ENCODE assay signal across 16 mouse cellular contexts in genomic region chr7:46834994-46835610, GRCm38 (mm10). TPM values are rescaled to one million over a fixed set of nuclear protein-coding genes. Genes with fewer than 3 reads are reported as not detected.
A peak's percentile ranks its signal among the peaks of the same experiment; 100 is the strongest.
DNase-seq lines count a peak whose midpoint lies in the region; ATAC-seq and TF ChIP-seq lines count a peak whose summit lies in the region.
"Had no signal": no experiment of that assay in that cellular context is flagged by ENCODE, and none has a peak within 500 bp of the region (broad histone marks: within the 10 kb centered on the region; RNA-seq: fewer than 3 reads in every experiment).

No protein-coding gene starts in this region.

- no peaks in the 10 kb centered on the region for H3K36me3 ChIP-seq in midbrain, embryonic 10.5 days
- H3K36me3 ChIP-seq in midbrain, embryonic 16.5 days (ENCODE audit: control insufficient read depth, insufficient read depth, low read length): no peaks in the 10 kb centered on the region
- H3K36me3 ChIP-seq in embryonic facial prominence, embryonic 14.5 days (ENCODE audit: control insufficient read depth, insufficient read depth, low read length): no peaks in the 10 kb centered on the region
- H3K36me3 ChIP-seq: liver, embryonic 15.5 days had no signal

- intact Hi-C loops in gastrocnemius, adult 2 months (cut with DNase I): no loop called here
- intact Hi-C loops in heart, postnatal 14 days (cut with DNase I): no loop called here

- peaks cover 48% of the 10 kb centered on the region for H3K4me1 ChIP-seq in midbrain, embryonic 10.5 days
- H3K4me1 ChIP-seq in midbrain, embryonic 16.5 days (ENCODE audit: control insufficient read depth, insufficient read depth, low read length): peaks cover 9% of the 10 kb centered on the region
- H3K4me1 ChIP-seq in embryonic facial prominence, embryonic 14.5 days (ENCODE audit: control insufficient read depth, insufficient read depth, low read length): peaks cover 24% of the 10 kb centered on the region

- no peaks in the 10 kb centered on the region for H3K9me3 ChIP-seq in midbrain, embryonic 10.5 days (replicated peaks)
- no peaks in the 10 kb centered on the region for H3K9me3 ChIP-seq in midbrain, embryonic 16.5 days (replicated peaks; ENCODE audit: control insufficient read depth, low read length, poor library complexity, severe bottlenecking)
- no peaks in the 10 kb centered on the region for H3K9me3 ChIP-seq in embryonic facial prominence, embryonic 14.5 days (ENCODE audit: control insufficient read depth, low read length)
- H3K9me3 ChIP-seq: liver, embryonic 15.5 days had no signal

- no peak overlapping the region for H3K4me3 ChIP-seq in gastrocnemius, adult 2 months
- H3K4me3 ChIP-seq in midbrain, embryonic 10.5 days: no peak overlapping the region
- no peak overlapping the region for H3K4me3 ChIP-seq in midbrain, embryonic 16.5 days (ENCODE audit: low read depth, low read length)
- H3K4me3 ChIP-seq in embryonic facial prominence, embryonic 14.5 days (ENCODE audit: low read depth, low read length): no peak overlapping the region
- H3K4me3 ChIP-seq: heart, adult 2 months; liver, embryonic 15.5 days had no signal

- no peak for DNase-seq in gastrocnemius, adult 2 months
- DNase-seq in gastrocnemius, postnatal 4 days (ENCODE audit: low spot score in 2 of 2): no peak
- DNase-seq in midbrain, embryonic 10.5 days (ENCODE audit: low spot score): no peak
- DNase-seq in embryonic facial prominence, embryonic 14.5 days (ENCODE audit: low spot score): peak; percentile 34
- DNase-seq in retina, embryonic 14.5 days (ENCODE audit: low spot score): peak; percentile 68
- no peak for DNase-seq in spleen, postnatal 36 days (ENCODE audit: low spot score in 2 of 2)
- no peak for DNase-seq in heart, postnatal 14 days
- DNase-seq: adrenal gland, adult 8-10 months; heart, adult 2 months; right cerebral cortex, postnatal 14 days; thymus, postnatal 25 days had no signal

- H3K27me3 ChIP-seq in midbrain, embryonic 10.5 days (ENCODE audit: low read depth, poor library complexity, severe bottlenecking): 0 out of 2 replicates have a peak, but pooled peaks cover 8% of the 10 kb centered on the region
- H3K27me3 ChIP-seq in midbrain, embryonic 16.5 days (ENCODE audit: control insufficient read depth, insufficient read depth, low read depth, low read length): no peaks in the 10 kb centered on the region
- H3K27me3 ChIP-seq in embryonic facial prominence, embryonic 14.5 days (replicated peaks; ENCODE audit: control insufficient read depth, insufficient read depth, low read length): no peaks in the 10 kb centered on the region
- H3K27me3 ChIP-seq: liver, embryonic 15.5 days had no signal

- TF ChIP-seq CTCF in gastrocnemius, adult 2 months (IDR thresholded peaks at IDR 0.05): no peak

- peak overlapping the region; percentile 24; the same call in 1 of the 2 replicates for H3K27ac ChIP-seq in gastrocnemius, adult 2 months
- H3K27ac ChIP-seq in midbrain, embryonic 10.5 days (replicated peaks): peak overlapping the region; percentile 50; the same call in 1 of the 2 replicates
- no peak overlapping the region for H3K27ac ChIP-seq in midbrain, embryonic 16.5 days (ENCODE audit: low read length)
- H3K27ac ChIP-seq in embryonic facial prominence, embryonic 14.5 days (replicated peaks; ENCODE audit: low read depth, low read length): no peak overlapping the region
- H3K27ac ChIP-seq: heart, adult 2 months had no signal

- ATAC-seq in midbrain, embryonic 16.5 days: no peak
- ATAC-seq in embryonic facial prominence, embryonic 14.5 days (ENCODE audit: low read depth): no peak

- H3K4me2 ChIP-seq in midbrain, embryonic 16.5 days (ENCODE audit: low read length): no peak overlapping the region
- no peak overlapping the region for H3K4me2 ChIP-seq in embryonic facial prominence, embryonic 14.5 days (ENCODE audit: low read depth, low read length)
- H3K4me2 ChIP-seq: liver, embryonic 15.5 days had no signal

- H3K9ac ChIP-seq in midbrain, embryonic 16.5 days (ENCODE audit: low read depth, low read length): no peak overlapping the region
- H3K9ac ChIP-seq in embryonic facial prominence, embryonic 14.5 days (ENCODE audit: low read depth, low read length): no peak overlapping the region
- H3K9ac ChIP-seq: liver, embryonic 15.5 days had no signal

- 20% methylated on average over 14 of the region's 14 CpGs for WGBS in midbrain, embryonic 10.5 days
- 21% methylated on average over 13 of the region's 14 CpGs for WGBS in midbrain, embryonic 16.5 days
- WGBS in embryonic facial prominence, embryonic 14.5 days: 27% methylated on average over 10 of the region's 14 CpGs

RNA-seq across cellular contexts. Expression of gene Ldha, which starts 6.2 kb away (rescaled TPM):
- total RNA-seq in gastrocnemius, adult 2 months (2021): 1,000 to 10,000 TPM; 2,441 to 2,897 TPM
- 1,000 to 10,000 TPM; 1,563 to 1,575 TPM for total RNA-seq in gastrocnemius, postnatal 4 days (2021)
- polyA plus RNA-seq in midbrain, embryonic 10.5 days (2016; fragmentation: Nextera tagmentation; extraction: Ambion mirVana): 2,560 and 3,667 TPM in 2 replicates
- 596 and 701 TPM in 2 replicates for polyA plus RNA-seq in midbrain, embryonic 16.5 days (2015; fragmentation: Nextera tagmentation; extraction: Ambion mirVana)
- 1,559 and 1,681 TPM in 2 replicates for polyA plus RNA-seq in embryonic facial prominence, embryonic 14.5 days (2014; fragmentation: Nextera tagmentation; extraction: Ambion mirVana)
- 100 to 1,000 TPM; 746 to 778 TPM for total RNA-seq in heart, postnatal 14 days (2021)

RNA-seq across cellular contexts. Expression of gene Ldhc, which starts 25.9 kb away (rescaled TPM):
- not detected for total RNA-seq in gastrocnemius, adult 2 months (2021)
- total RNA-seq in gastrocnemius, postnatal 4 days (2021): not detected
- polyA plus RNA-seq in midbrain, embryonic 10.5 days (2016; fragmentation: Nextera tagmentation; extraction: Ambion mirVana): 0.12 TPM in 1 of 2 replicates, not detected in the other
- polyA plus RNA-seq in midbrain, embryonic 16.5 days (2015; fragmentation: Nextera tagmentation; extraction: Ambion mirVana): 0.33 and 0.46 TPM in 2 replicates
- polyA plus RNA-seq in embryonic facial prominence, embryonic 14.5 days (2014; fragmentation: Nextera tagmentation; extraction: Ambion mirVana): 0.26 TPM in 1 of 2 replicates, not detected in the other
- not detected for total RNA-seq in heart, postnatal 14 days (2021)
- total RNA-seq: adrenal gland, adult 8-10 months; heart, adult 2 months; hematopoietic stem cell, adult 5-6 weeks; left cerebral cortex, postnatal 25 days had no signal
- polyA plus RNA-seq: stomach, embryonic 14.5 days had no signal

RNA-seq across cellular contexts. Expression of gene Gtf2h1, which starts 39.2 kb away (rescaled TPM):
- 10 to 100 TPM; 17.7 to 18.6 TPM for total RNA-seq in gastrocnemius, adult 2 months (2021)
- 10 to 100 TPM; 31.0 to 40.2 TPM for total RNA-seq in gastrocnemius, postnatal 4 days (2021)
- polyA plus RNA-seq in midbrain, embryonic 10.5 days (2016; fragmentation: Nextera tagmentation; extraction: Ambion mirVana): 50.0 and 53.5 TPM in 2 replicates
- polyA plus RNA-seq in midbrain, embryonic 16.5 days (2015; fragmentation: Nextera tagmentation; extraction: Ambion mirVana): 40.9 and 46.8 TPM in 2 replicates
- polyA plus RNA-seq in embryonic facial prominence, embryonic 14.5 days (2014; fragmentation: Nextera tagmentation; extraction: Ambion mirVana): 51.2 and 56.7 TPM in 2 replicates
- 10 to 100 TPM; 18.2 to 19.0 TPM for total RNA-seq in heart, postnatal 14 days (2021)

RNA-seq across cellular contexts. Expression of gene Hps5, which starts 39.2 kb away (rescaled TPM):
- total RNA-seq in gastrocnemius, adult 2 months (2021): 10 to 100 TPM in 1 of 2 experiments, 1 to 10 TPM in 1; 9.7 to 11.3 TPM
- 10 to 100 TPM; 14.8 to 18.4 TPM for total RNA-seq in gastrocnemius, postnatal 4 days (2021)
- polyA plus RNA-seq in midbrain, embryonic 10.5 days (2016; fragmentation: Nextera tagmentation; extraction: Ambion mirVana): 16.3 and 22.3 TPM in 2 replicates
- 11.1 and 14.0 TPM in 2 replicates for polyA plus RNA-seq in midbrain, embryonic 16.5 days (2015; fragmentation: Nextera tagmentation; extraction: Ambion mirVana)
- 16.2 and 17.3 TPM in 2 replicates for polyA plus RNA-seq in embryonic facial prominence, embryonic 14.5 days (2014; fragmentation: Nextera tagmentation; extraction: Ambion mirVana)
- 10 to 100 TPM in 1 of 2 experiments, 1 to 10 TPM in 1; 8.0 to 12.5 TPM for total RNA-seq in heart, postnatal 14 days (2021)

Comparison
In these comparisons a context has a peak if more than half of its experiments do, and no peak if none do; other contexts are left out.
1. H3K27ac ChIP-seq: peak in gastrocnemius, adult 2 months (single experiment) and midbrain, embryonic 10.5 days (single experiment); none in midbrain, embryonic 16.5 days (single experiment) and embryonic facial prominence, embryonic 14.5 days (single experiment).
2. DNase-seq: peak in embryonic facial prominence, embryonic 14.5 days (single experiment) and retina, embryonic 14.5 days (single experiment); none in gastrocnemius, adult 2 months (single experiment), gastrocnemius, postnatal 4 days (0 of 2), midbrain, embryonic 10.5 days (single experiment), spleen, postnatal 36 days (0 of 2) and heart, postnatal 14 days (0 of 2).